Mouse (Mus musculus) spleen, adult 2 months (tissue): ENCODE data around the gene Prkce. TPM values are rescaled to one million over a fixed set of nuclear protein-coding genes. Genes with fewer than 3 reads are reported as not detected.

Source experiments
- DNase-seq, 2 experiments: peaks; one replicate each; pipeline versions ENCODE4 v3.0.0 to v3.0.0-alpha.2; 2012 to 2021; ENCODE audit warnings: low spot score in 2 of 2, low read depth in 1 of 2
- H3K27ac ChIP-seq: fragments of 200-500 bp; 2 replicates; pipeline ENCODE4 v1.5.1; 2012; ENCODE audit warnings: low read length, inconsistent platforms; ENCODE audit not compliant: insufficient read depth
- H3K27me3 ChIP-seq: fragments of 200-500 bp; 2 replicates; pipeline ENCODE4 v1.6.1; 2012; ENCODE audit warnings: mild to moderate bottlenecking, moderate library complexity, low read length, inconsistent platforms; ENCODE audit not compliant: control insufficient read depth, insufficient read depth
- H3K36me3 ChIP-seq: fragments of 200-500 bp; 2 replicates; pipeline ENCODE4 v1.6.1; 2012; ENCODE audit warnings: mild to moderate bottlenecking, low read length, inconsistent platforms; ENCODE audit not compliant: control insufficient read depth, insufficient read depth
- H3K4me1 ChIP-seq: fragments of 200-500 bp; 2 replicates; pipeline ENCODE4 v1.6.1; 2011; ENCODE audit warnings: inconsistent platforms; ENCODE audit not compliant: control insufficient read depth, insufficient read depth, insufficient read length
- H3K4me3 ChIP-seq: fragments of 200-500 bp; 2 replicates; pipeline ENCODE4 v1.5.1; 2011; ENCODE audit warnings: mild to moderate bottlenecking, inconsistent platforms; ENCODE audit not compliant: insufficient read depth, insufficient read length; ENCODE audit errors: extremely low read depth
- CTCF ChIP-seq: fragments of 200-500 bp; IDR thresholded peaks from 2 replicates; pipeline ENCODE4 v1.5.1; 2011; ENCODE audit warnings: mild to moderate bottlenecking, inconsistent platforms; ENCODE audit not compliant: insufficient read depth, insufficient read length, insufficient replicate concordance; ENCODE audit errors: extremely low read depth
- POLR2A ChIP-seq: fragments of 200-500 bp; IDR thresholded peaks from 2 replicates; pipeline ENCODE4 v1.6.1; 2011; ENCODE audit warnings: low read depth, low read length, inconsistent platforms
- whole genome bisulfite sequencing: fragments of 180-500 bp; shearing (Covaris S2); methylation state at CpG from one replicate; pipeline ENCODE4 v1.1.7; 2018; 5-methylcytosine and 5-hydroxymethylcytosine counted together
- polyA plus RNA-seq: library from polyadenylated mRNA; depleted of rRNA; stranded (reverse); fragments of >200 nt; gene quantifications from 2 replicates; pipeline ENCODE4 v1.2.3, GENCODE M21; 2012

Prkce gene
- polyA plus RNA-seq, 1 experiment = 4.8 TPM

- TF ChIP-seq POLR2A = no peak
- TF ChIP-seq CTCF = no peak
- H3K4me1 ChIP-seq = peaks cover 9% of the 10 kb centered on the region; the same call in 1 of the 2 replicates
- 68% methylated on average over 8 of the region's 8 CpGs for WGBS
- no peaks in the 10 kb centered on the region for H3K36me3 ChIP-seq
- H3K27me3 ChIP-seq = no peaks in the 10 kb centered on the region
- no peak overlapping the region for H3K27ac ChIP-seq
- no peak for DNase-seq
- no peak overlapping the region for H3K4me3 ChIP-seq
Observed at GRCm38 (mm10) chr17:86277032-86277798, 109.6 kb downstream of the Prkce start.

DNA sequence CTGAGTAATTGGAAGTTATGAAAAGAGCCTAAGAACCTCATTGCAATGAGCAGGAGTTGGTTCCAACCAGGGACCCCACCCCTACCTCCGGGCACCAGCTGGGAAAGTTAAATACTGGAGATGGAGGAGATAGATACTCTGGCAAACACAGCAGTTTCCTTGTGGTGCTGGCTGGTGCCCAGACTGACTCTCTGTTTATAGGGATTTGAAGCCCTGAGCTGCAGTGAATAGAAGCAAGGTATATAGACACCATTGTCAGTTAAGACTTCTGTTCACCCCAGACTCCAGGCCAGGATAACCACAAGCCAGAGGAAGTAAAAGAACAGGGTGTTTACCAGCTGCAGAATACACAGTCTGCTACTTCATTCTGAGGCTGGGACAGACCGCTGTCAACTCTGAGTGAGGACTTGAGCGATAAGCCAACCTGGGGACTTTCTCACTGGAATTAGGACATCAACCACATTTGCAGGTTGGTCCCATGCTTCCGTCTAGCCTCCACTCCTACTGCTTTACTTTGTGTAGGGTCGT lies 110.5 kb downstream of the Prkce start:
- no peak overlapping the region for H3K27ac ChIP-seq
- H3K36me3 ChIP-seq = no peaks in the 10 kb centered on the region
- TF ChIP-seq CTCF (no peak), POLR2A (no peak)
- no peaks in the 10 kb centered on the region for H3K27me3 ChIP-seq
- WGBS = 18% methylated on average over 5 of the region's 5 CpGs
- no peak for DNase-seq
- H3K4me3 ChIP-seq = no peak overlapping the region
- H3K4me1 ChIP-seq = peaks cover 9% of the 10 kb centered on the region; the same call in 1 of the 2 replicates

GRCm38 (mm10) chr17:86279751-86280150 lies 112.2 kb downstream of the Prkce start:
- no peaks in the 10 kb centered on the region for H3K36me3 ChIP-seq

DNA sequence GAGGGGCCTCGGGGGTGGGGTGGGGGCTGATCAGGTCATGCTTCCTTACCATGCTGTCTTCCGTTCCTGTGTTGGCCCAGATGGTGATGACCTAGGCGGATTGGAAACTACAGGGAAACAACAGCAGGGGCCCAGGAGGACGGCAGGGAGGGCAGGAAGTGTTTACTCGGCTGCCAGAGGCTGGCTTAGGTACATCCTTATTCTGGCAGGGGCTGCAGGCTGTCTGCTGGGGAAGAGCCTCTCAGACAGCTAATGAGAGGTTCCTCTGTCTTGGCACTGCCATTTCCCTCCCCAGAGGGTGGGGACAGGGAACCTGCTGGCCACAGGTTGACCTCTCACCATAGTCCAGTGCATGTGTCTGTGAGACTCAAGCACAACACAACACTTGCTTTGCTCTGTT lies 116.2 kb downstream of the Prkce start:
- no peak overlapping the region for H3K27ac ChIP-seq
- no peak for DNase-seq
- WGBS = 18% methylated on average over 5 of the region's 5 CpGs
- no peak overlapping the region for H3K4me3 ChIP-seq
- H3K27me3 ChIP-seq = no peaks in the 10 kb centered on the region
- H3K4me1 ChIP-seq = no peaks in the 10 kb centered on the region; the same call in 1 of the 2 replicates
- TF ChIP-seq POLR2A (no peak), CTCF (no peak)
- no peaks in the 10 kb centered on the region for H3K36me3 ChIP-seq

More at GRCm38 (mm10) chr17:86279751-86280150, 112.2 kb downstream of the Prkce start:
- Histone ChIP-seq H3K27ac (no peak overlapping the region), H3K4me1 (peaks cover 9% of the 10 kb centered on the region; the same call in 1 of the 2 replicates), H3K27me3 (no peaks in the 10 kb centered on the region), H3K4me3 (no peak overlapping the region)
- WGBS = 58% methylated on average over 10 of the region's 10 CpGs
- no peak for DNase-seq
- TF ChIP-seq POLR2A = no peak
- TF ChIP-seq CTCF = no peak

- 92% methylated on average over 5 of the region's 5 CpGs for WGBS
- no peak for DNase-seq
- no peaks in the 10 kb centered on the region for H3K27me3 ChIP-seq
- TF ChIP-seq CTCF (no peak), POLR2A (no peak)
- no peaks in the 10 kb centered on the region; the same call in 1 of the 2 replicates for H3K4me1 ChIP-seq
- no peaks in the 10 kb centered on the region for H3K36me3 ChIP-seq
- H3K4me3 ChIP-seq = no peak overlapping the region
- no peak overlapping the region for H3K27ac ChIP-seq
Observed at GRCm38 (mm10) chr17:86285058-86285457, 117.5 kb downstream of the Prkce start.

DNA sequence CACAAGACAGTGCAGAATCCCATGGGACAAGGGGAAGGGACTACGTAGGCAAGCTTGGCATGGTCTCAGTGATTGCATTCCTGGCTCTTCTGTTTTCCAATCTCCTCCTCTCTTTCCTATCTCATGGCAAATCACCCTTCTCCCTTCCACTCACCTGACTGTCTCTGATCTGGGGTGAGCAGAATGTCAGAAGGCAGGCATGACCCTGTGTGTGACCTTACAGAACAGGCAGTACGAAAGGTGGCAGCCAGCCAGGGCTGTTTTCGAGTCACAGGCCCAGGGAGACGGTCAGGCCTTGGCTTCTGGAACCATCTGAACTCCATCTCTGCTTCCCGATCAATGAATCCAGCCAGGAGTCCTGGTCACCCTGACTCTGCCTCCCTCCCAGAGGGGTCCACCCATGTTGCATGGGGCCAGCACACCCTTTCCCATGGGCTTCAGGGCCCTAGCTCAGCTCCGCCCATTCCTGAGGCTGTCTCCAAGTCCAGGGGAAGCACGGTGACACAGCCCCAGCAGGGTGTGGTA lies 119.2 kb downstream of the Prkce start:
- Histone ChIP-seq H3K36me3 (no peaks in the 10 kb centered on the region), H3K27me3 (no peaks in the 10 kb centered on the region), H3K27ac (no peak overlapping the region), H3K4me1 (no peaks in the 10 kb centered on the region; the same call in 1 of the 2 replicates), H3K4me3 (no peak overlapping the region)
- WGBS = 86% methylated on average over 7 of the region's 7 CpGs
- no peak for TF ChIP-seq CTCF
- TF ChIP-seq POLR2A = no peak
- DNase-seq = no peak

GRCm38 (mm10) chr17:86292711-86293110 lies 125.1 kb downstream of the Prkce start:
- peaks cover 4% of the 10 kb centered on the region; the same call in 1 of the 2 replicates for H3K4me1 ChIP-seq
- no peaks in the 10 kb centered on the region for H3K36me3 ChIP-seq
- WGBS = 84% methylated on average over 6 of the region's 6 CpGs
- no peak for DNase-seq
- no peak overlapping the region for H3K4me3 ChIP-seq
- TF ChIP-seq CTCF (no peak), POLR2A (no peak)
- H3K27ac ChIP-seq = no peak overlapping the region
- no peaks in the 10 kb centered on the region for H3K27me3 ChIP-seq
